Mouse (Mus musculus) G1E (cell line): ENCODE data around the gene Rac1.

Experiments
- CTCF ChIP-seq: IDR thresholded peaks from 2 replicates; pipeline ENCODE4 v1.5.1; 2012; ENCODE audit warnings: low read depth, low read length, inconsistent platforms, mixed read lengths
- GATA1 ChIP-seq: IDR thresholded peaks from 2 replicates; pipeline ENCODE4 v1.6.1; 2012; ENCODE audit warnings: borderline replicate concordance, low read length, inconsistent platforms, mixed read lengths
- GATA2 ChIP-seq: IDR thresholded peaks from 2 replicates; pipeline ENCODE4 v1.6.1; 2012; ENCODE audit warnings: low read depth, low read length, inconsistent platforms, borderline replicate concordance
- POLR2AphosphoS5 ChIP-seq: IDR thresholded peaks from 2 replicates; pipeline ENCODE4 v1.6.1; 2012; ENCODE audit warnings: low read depth, low read length, inconsistent platforms; ENCODE audit not compliant: insufficient replicate concordance
- TAL1 ChIP-seq: conservative IDR thresholded peaks from 2 replicates; pipeline ENCODE4 v1.6.1; 2012; ENCODE audit warnings: low read depth, low read length, inconsistent platforms, mixed read lengths

- TF ChIP-seq CTCF (no peak), TAL1 (no peak), GATA1 (no peak), GATA2 (no peak), POLR2AphosphoS5 (no peak)
Observed at GRCm38 (mm10) chr5:143534922-143535321, 7.1 kb upstream of the Rac1 start.
